Comparison of ENCODE assay signal across 14 mouse cellular contexts in genomic region chr5:105829008-105829586, GRCm38 (mm10). TPM values are rescaled to one million over a fixed set of nuclear protein-coding genes. Genes with fewer than 3 reads are reported as not detected.
DNase-seq lines count a peak whose midpoint lies in the region; ATAC-seq and TF ChIP-seq lines count a peak whose summit lies in the region.
"Had no signal": no experiment of that assay in that cellular context is flagged by ENCODE, and none has a peak within 500 bp of the region (broad histone marks: within the 10 kb centered on the region; RNA-seq: fewer than 3 reads in every experiment).

No protein-coding gene starts in this region.

- H3K27ac ChIP-seq in liver, adult 2 months (replicated peaks; ENCODE audit: insufficient read depth, low read depth, low read length) = no peak overlapping the region
- no peak overlapping the region for H3K27ac ChIP-seq in liver, embryonic 12.5 days
- H3K27ac ChIP-seq in kidney, embryonic 15.5 days = peak overlapping the region; percentile 70
- peak overlapping the region; percentile 42 for H3K27ac ChIP-seq in small intestine, adult 2 months (ENCODE audit: insufficient read depth, low read depth, low read length)
- no peak overlapping the region for H3K27ac ChIP-seq in forebrain, embryonic 16.5 days (ENCODE audit: low read length)
- H3K27ac ChIP-seq: hindbrain, embryonic 15.5 days; midbrain, embryonic 13.5 days had no signal

- H3K9ac ChIP-seq in liver, adult 2 months (ENCODE audit: low read depth, low read length) = no peak overlapping the region
- H3K9ac ChIP-seq in liver, embryonic 12.5 days = no peak overlapping the region
- no peak overlapping the region for H3K9ac ChIP-seq in kidney, embryonic 15.5 days
- no peak overlapping the region for H3K9ac ChIP-seq in forebrain, embryonic 16.5 days (replicated peaks; ENCODE audit: low read depth, low read length)
- H3K9ac ChIP-seq: hindbrain, embryonic 15.5 days; midbrain, embryonic 13.5 days had no signal

- DNase-seq in adrenal gland, adult 2 months = peak; percentile 54
- DNase-seq in adrenal gland, postnatal 4 days (ENCODE audit: low spot score in 2 of 2) = no peak
- DNase-seq in liver, adult 2 months (ENCODE audit: extremely low read depth, low read depth, low spot score) = peak; percentile 58
- DNase-seq in urinary bladder, postnatal 10 days (ENCODE audit: low spot score) = no peak
- DNase-seq: cerebellum, adult 9-11 months; left cerebral cortex, postnatal 4 days; lung, postnatal 36 days; spleen, adult 18-20 months had no signal

- no peaks in the 10 kb centered on the region for H3K79me2 ChIP-seq in liver, adult 2 months (ENCODE audit: control insufficient read depth, insufficient read depth, low read length)

- no peaks in the 10 kb centered on the region for H3K9me3 ChIP-seq in liver, embryonic 12.5 days (replicated peaks)
- no peaks in the 10 kb centered on the region for H3K9me3 ChIP-seq in kidney, embryonic 15.5 days (replicated peaks)
- H3K9me3 ChIP-seq in forebrain, embryonic 16.5 days (ENCODE audit: control insufficient read depth, low read length) = no peaks in the 10 kb centered on the region
- H3K9me3 ChIP-seq: hindbrain, embryonic 15.5 days; midbrain, embryonic 13.5 days had no signal

- H3K27me3 ChIP-seq in liver, adult 2 months (ENCODE audit: control insufficient read depth, insufficient read depth, low read length) = no peaks in the 10 kb centered on the region
- no peaks in the 10 kb centered on the region for H3K27me3 ChIP-seq in liver, embryonic 12.5 days (replicated peaks)
- no peaks in the 10 kb centered on the region for H3K27me3 ChIP-seq in kidney, embryonic 15.5 days
- H3K27me3 ChIP-seq in small intestine, adult 2 months (ENCODE audit: control insufficient read depth, insufficient read depth, low read length) = no peaks in the 10 kb centered on the region
- no peaks in the 10 kb centered on the region for H3K27me3 ChIP-seq in forebrain, embryonic 16.5 days (replicated peaks; ENCODE audit: control insufficient read depth, insufficient read depth, low read length)
- H3K27me3 ChIP-seq: hindbrain, embryonic 15.5 days; midbrain, embryonic 13.5 days had no signal

- H3K36me3 ChIP-seq in liver, adult 2 months (ENCODE audit: control insufficient read depth, insufficient read depth, low read length) = no peaks in the 10 kb centered on the region
- H3K36me3 ChIP-seq in liver, embryonic 12.5 days = no peaks in the 10 kb centered on the region
- H3K36me3 ChIP-seq in kidney, embryonic 15.5 days = no peaks in the 10 kb centered on the region
- no peaks in the 10 kb centered on the region for H3K36me3 ChIP-seq in small intestine, adult 2 months (ENCODE audit: control insufficient read depth, insufficient read depth, low read length)
- no peaks in the 10 kb centered on the region for H3K36me3 ChIP-seq in forebrain, embryonic 16.5 days (ENCODE audit: control insufficient read depth, insufficient read depth)
- H3K36me3 ChIP-seq: hindbrain, embryonic 15.5 days; midbrain, embryonic 13.5 days had no signal

- no peak overlapping the region for H3K4me3 ChIP-seq in liver, adult 2 months (ENCODE audit: insufficient read depth, low read depth, low read length)
- H3K4me3 ChIP-seq in liver, embryonic 12.5 days = no peak overlapping the region
- no peak overlapping the region for H3K4me3 ChIP-seq in kidney, embryonic 15.5 days (replicated peaks)
- no peak overlapping the region for H3K4me3 ChIP-seq in small intestine, adult 2 months (ENCODE audit: low read depth, low read length)
- no peak overlapping the region for H3K4me3 ChIP-seq in forebrain, embryonic 16.5 days (replicated peaks; ENCODE audit: low read length)
- H3K4me3 ChIP-seq: hindbrain, embryonic 15.5 days; midbrain, embryonic 13.5 days had no signal

- ATAC-seq in liver, embryonic 12.5 days = no peak
- 0 out of 2 replicates have a peak, but pooled peaks have one; percentile 31 for ATAC-seq in kidney, embryonic 15.5 days (replicated peaks; ENCODE audit: low FRiP score)
- no peak for ATAC-seq in forebrain, embryonic 16.5 days
- ATAC-seq: midbrain, embryonic 13.5 days had no signal

- TF ChIP-seq CTCF in liver, adult 2 months (IDR thresholded peaks at IDR 0.05; ENCODE audit: low read depth, low read length) = no peak
- no peak for TF ChIP-seq CTCF in small intestine, adult 2 months (IDR thresholded peaks at IDR 0.05; ENCODE audit: extremely low read depth, insufficient read length, insufficient replicate concordance, low read depth, low read length)

- H3K4me1 ChIP-seq in liver, adult 2 months (ENCODE audit: control insufficient read depth, insufficient read depth, low read length) = peaks cover 15% of the 10 kb centered on the region
- peaks cover 33% of the 10 kb centered on the region for H3K4me1 ChIP-seq in liver, embryonic 12.5 days
- H3K4me1 ChIP-seq in kidney, embryonic 15.5 days = peaks cover 23% of the 10 kb centered on the region
- H3K4me1 ChIP-seq in small intestine, adult 2 months (ENCODE audit: control insufficient read depth, insufficient read depth, insufficient read length, low read length) = peaks cover 9% of the 10 kb centered on the region
- H3K4me1 ChIP-seq in forebrain, embryonic 16.5 days (replicated peaks; ENCODE audit: control insufficient read depth, insufficient read depth, low read length) = no peaks in the 10 kb centered on the region
- H3K4me1 ChIP-seq: hindbrain, embryonic 15.5 days had no signal

- WGBS in liver, adult 2 months = 52% methylated on average over 7 of the region's 7 CpGs
- WGBS in liver, embryonic 12.5 days (ENCODE audit: insufficient replicate concordance) = 47% methylated on average over 7 of the region's 7 CpGs
- 18% methylated on average over 7 of the region's 7 CpGs for WGBS in kidney, embryonic 15.5 days
- WGBS in small intestine, adult 2 months = 12% methylated on average over 7 of the region's 7 CpGs
- 33% methylated on average over 7 of the region's 7 CpGs for WGBS in forebrain, embryonic 16.5 days

- no peak overlapping the region for H3K4me2 ChIP-seq in liver, embryonic 12.5 days
- no peak overlapping the region for H3K4me2 ChIP-seq in kidney, embryonic 15.5 days
- H3K4me2 ChIP-seq in forebrain, embryonic 16.5 days (ENCODE audit: low read length) = no peak overlapping the region
- H3K4me2 ChIP-seq: hindbrain, embryonic 15.5 days; midbrain, embryonic 13.5 days had no signal

- TF ChIP-seq POLR2A in liver, adult 2 months (IDR thresholded peaks at IDR 0.05; ENCODE audit: extremely low read depth, insufficient read depth, low read length) = no peak
- TF ChIP-seq POLR2A in small intestine, adult 2 months (IDR thresholded peaks at IDR 0.05; ENCODE audit: low read depth, low read length) = no peak

RNA-seq across cellular contexts. Expression of gene Zfp326, which starts 47.3 kb away (rescaled TPM):
- total RNA-seq in adrenal gland, adult 2 months (2021) = 10 to 100 TPM; 20.6 to 25.6 TPM
- polyA plus RNA-seq in adrenal gland, adult 2 months (2012; rRNA removed) = 6.3 TPM in 2 replicates
- total RNA-seq in adrenal gland, postnatal 4 days (2021) = 10 to 100 TPM; 47.2 to 51.6 TPM
- 7.8 and 11.2 TPM in 2 replicates for total RNA-seq in liver, adult 2 months (2014; rRNA removed)
- polyA plus RNA-seq in liver, adult 2 months (2012; rRNA removed) = 3.9 and 4.9 TPM in 2 replicates
- polyA plus RNA-seq in liver, embryonic 12.5 days (2016; fragmentation: Nextera tagmentation; extraction: Ambion mirVana) = 12.9 and 14.9 TPM in 2 replicates
- 47.0 and 50.8 TPM in 2 replicates for polyA plus RNA-seq in kidney, embryonic 15.5 days (2015; fragmentation: Nextera tagmentation; extraction: Ambion mirVana)
- 2.3 and 6.6 TPM in 2 replicates for polyA plus RNA-seq in small intestine, adult 2 months (2012; rRNA removed)
- polyA plus RNA-seq in forebrain, embryonic 16.5 days (2015; fragmentation: Nextera tagmentation; extraction: Ambion mirVana) = 50.0 and 56.3 TPM in 2 replicates

Comparison
In these comparisons a context has a peak if more than half of its experiments do, and no peak if none do; other contexts are left out.
1. DNase-seq: peak in adrenal gland, adult 2 months (single experiment) and liver, adult 2 months (single experiment); none in adrenal gland, postnatal 4 days (0 of 2) and urinary bladder, postnatal 10 days (single experiment).
2. H3K27ac ChIP-seq: peak in kidney, embryonic 15.5 days (single experiment) and small intestine, adult 2 months (single experiment); none in liver, adult 2 months (single experiment), liver, embryonic 12.5 days (single experiment) and forebrain, embryonic 16.5 days (single experiment).